Mouse (Mus musculus) spleen, adult 18-20 months (tissue): ENCODE data around the gene Cldn34b4.

Source experiments
- DNase-seq, 2 experiments: peaks; one replicate each; pipeline ENCODE4 v3.0.0; 2022; ENCODE audit warnings: mixed read lengths in 2 of 2

The Cldn34b4 gene

DNA sequence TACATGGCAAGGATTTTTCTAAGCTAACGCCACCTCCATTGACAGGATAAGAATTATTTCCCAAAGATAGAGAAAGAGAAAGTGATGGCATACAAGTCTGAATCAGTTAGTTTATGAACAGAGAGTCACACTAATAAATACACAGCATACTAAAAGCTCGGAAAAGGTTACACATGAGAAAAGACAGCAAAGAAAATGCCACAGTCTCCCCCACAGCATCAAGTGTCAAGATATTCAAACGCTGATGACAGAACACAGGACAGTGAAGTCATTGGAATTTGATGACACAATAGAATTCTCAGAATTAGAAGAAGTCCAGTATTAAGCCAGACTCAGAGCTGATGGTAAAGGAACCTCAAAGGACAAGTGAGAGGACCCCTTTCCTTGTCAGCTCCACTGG, at the start of gene Cldn34b4:
TSS of gene Cldn34b4 (plus strand) at position 301 of the 400 bp plus-strand sequence.
- no peak for DNase-seq
